Mouse (Mus musculus) heart, embryonic 10.5 days (tissue): Measurements from ENCODE around the gene D5Ertd579e. TPM values are rescaled to one million over a fixed set of nuclear protein-coding genes. Genes with fewer than 3 reads are reported as not detected.

Source experiments
- DNase-seq: peaks from one replicate; pipeline ENCODE4 v3.0.0-alpha.2; 2017; ENCODE audit warnings: low spot score
- H3K27ac ChIP-seq: fragments of 300-500 bp; sonication (generic); 2 replicates; pipeline ENCODE4 v1.5.1; 2016; ENCODE audit warnings: mild to moderate bottlenecking
- H3K27me3 ChIP-seq: fragments of 300-500 bp; sonication (generic); 2 replicates; pipeline ENCODE4 v1.6.1; 2016; ENCODE audit warnings: mild to moderate bottlenecking; ENCODE audit not compliant: poor library complexity, insufficient read depth, severe bottlenecking
- H3K36me3 ChIP-seq: fragments of 300-500 bp; sonication (generic); 2 replicates; pipeline ENCODE4 v1.6.1; 2016; ENCODE audit warnings: mild to moderate bottlenecking, moderate library complexity
- H3K4me1 ChIP-seq: fragments of 300-500 bp; sonication (generic); 2 replicates; pipeline ENCODE4 v1.6.1; 2016; ENCODE audit warnings: mild to moderate bottlenecking
- H3K4me3 ChIP-seq: fragments of 300-500 bp; sonication (generic); 2 replicates; pipeline ENCODE4 v1.5.1; 2016; ENCODE audit warnings: mild to moderate bottlenecking, moderate library complexity
- H3K9me3 ChIP-seq: fragments of 300-500 bp; sonication (generic); 2 replicates; pipeline ENCODE4 v1.6.1; 2016; ENCODE audit warnings: mild to moderate bottlenecking, moderate library complexity
- WGBS: fragments of 180-500 bp; shearing (Covaris S2); methylation state at CpG from one replicate; pipeline ENCODE4 v1.1.7; 2016; 5-methylcytosine and 5-hydroxymethylcytosine counted together
- polyA plus RNA-seq: library from polyadenylated mRNA; unstranded; fragments of >200 nt; fragmentation: Nextera tagmentation; extraction: Ambion mirVana; gene quantifications from 2 replicates; pipeline ENCODE4 v1.2.1, GENCODE M21; 2016

Gene D5Ertd579e
- polyA plus RNA-seq, 1 experiment from 2014 or later: 25.5 TPM

- H3K4me1 ChIP-seq: peaks cover 34% of the 10 kb centered on the region
- H3K9me3 ChIP-seq: no peaks in the 10 kb centered on the region
- WGBS: 1% methylated on average over 40 of the region's 40 CpGs
- no peaks in the 10 kb centered on the region for H3K36me3 ChIP-seq
- no peak for DNase-seq
- no peaks in the 10 kb centered on the region for H3K27me3 ChIP-seq
- H3K27ac ChIP-seq: peak overlapping the region; percentile 91
- peak overlapping the region; percentile 74 for H3K4me3 ChIP-seq
Observed at GRCm38 (mm10) chr5:36581259-36581923, 114.4 kb downstream of the D5Ertd579e start.

DNA sequence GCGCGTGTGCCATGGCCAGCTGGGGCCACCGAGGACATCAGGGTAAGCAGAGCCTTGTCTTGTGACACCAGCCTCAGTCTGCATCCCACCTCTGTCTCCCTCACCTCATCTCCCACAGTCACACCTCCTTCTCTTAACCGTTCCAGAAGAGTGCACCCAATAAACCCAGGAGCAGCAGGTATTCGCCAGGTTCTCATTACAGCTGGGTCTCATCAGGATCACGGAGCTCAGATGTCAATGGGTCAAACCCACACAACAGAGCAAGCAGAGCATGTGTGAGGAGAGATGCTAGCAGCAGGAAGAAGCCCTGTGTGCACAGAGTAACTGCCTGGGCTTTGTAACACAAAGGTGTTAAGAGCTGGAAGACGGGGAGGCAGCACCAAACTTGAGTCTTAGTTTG lies 115.9 kb downstream of the D5Ertd579e start:
- 80% methylated on average over 7 of the region's 7 CpGs for WGBS
- Histone ChIP-seq H3K27me3 (no peaks in the 10 kb centered on the region), H3K4me1 (peaks cover 40% of the 10 kb centered on the region), H3K27ac (no peak overlapping the region), H3K9me3 (no peaks in the 10 kb centered on the region), H3K4me3 (no peak overlapping the region), H3K36me3 (no peaks in the 10 kb centered on the region)
- DNase-seq: no peak

DNA sequence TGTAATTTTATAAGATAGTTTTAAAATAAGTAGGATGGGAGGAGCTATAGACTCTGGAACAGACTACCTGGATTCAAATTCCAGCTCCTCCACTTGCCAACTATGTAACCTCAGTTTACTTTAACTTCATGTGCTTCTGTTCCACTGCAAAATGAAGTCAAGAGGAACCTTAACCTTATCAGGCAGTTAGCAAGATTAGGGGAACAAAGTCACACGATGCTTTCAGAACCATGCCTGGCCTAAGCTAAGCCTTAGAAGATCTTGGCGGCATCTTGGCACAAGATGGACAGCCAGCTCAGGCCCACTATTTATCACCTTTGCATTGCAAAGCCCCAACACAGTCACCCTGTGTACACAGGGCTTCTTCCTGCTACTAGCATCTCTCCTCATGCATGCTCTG lies 116.8 kb downstream of the D5Ertd579e start:
- DNase-seq: no peak
- H3K27ac ChIP-seq: no peak overlapping the region
- H3K27me3 ChIP-seq: no peaks in the 10 kb centered on the region
- no peak overlapping the region for H3K4me3 ChIP-seq
- no peaks in the 10 kb centered on the region for H3K36me3 ChIP-seq
- peaks cover 50% of the 10 kb centered on the region for H3K4me1 ChIP-seq
- no peaks in the 10 kb centered on the region for H3K9me3 ChIP-seq
- WGBS: 43% methylated on average over 2 of the region's 2 CpGs

DNA sequence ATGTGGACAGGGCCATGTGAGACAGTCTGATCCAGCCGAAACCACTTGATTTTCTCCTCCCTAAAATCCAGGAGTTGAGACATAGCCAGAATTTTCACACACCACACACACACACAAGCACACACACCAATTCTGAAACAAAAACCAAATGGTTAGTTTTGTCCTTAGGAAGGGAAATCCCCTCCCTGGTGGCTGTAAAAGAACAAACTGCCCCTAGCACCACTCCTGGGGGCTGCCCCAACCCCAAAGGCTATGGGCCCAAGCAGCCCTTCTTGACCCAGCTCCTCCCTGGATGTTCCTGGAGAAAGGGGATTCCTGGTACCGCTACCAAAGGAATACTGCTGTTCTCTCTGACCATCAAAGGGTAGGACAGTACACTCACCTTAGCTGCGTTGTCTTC lies 119.4 kb downstream of the D5Ertd579e start:
- Histone ChIP-seq H3K9me3 (no peaks in the 10 kb centered on the region), H3K27ac (no peak overlapping the region), H3K36me3 (peaks cover 2% of the 10 kb centered on the region; the same call in 1 of the 2 replicates), H3K4me1 (peaks cover 50% of the 10 kb centered on the region), H3K4me3 (no peak overlapping the region), H3K27me3 (no peaks in the 10 kb centered on the region)
- DNase-seq: no peak
- WGBS: 89% methylated on average over 3 of the region's 3 CpGs

GRCm38 (mm10) chr5:36575745-36576144 lies 120.1 kb downstream of the D5Ertd579e start:
- no peak overlapping the region for H3K4me3 ChIP-seq
- H3K27ac ChIP-seq: peak overlapping the region; percentile 26; the same call in 1 of the 2 replicates
- no peak for DNase-seq
- 89% methylated on average over 1 of the region's 1 CpGs for WGBS
- H3K4me1 ChIP-seq: peaks cover 43% of the 10 kb centered on the region
- H3K9me3 ChIP-seq: no peaks in the 10 kb centered on the region
- no peaks in the 10 kb centered on the region for H3K27me3 ChIP-seq
- H3K36me3 ChIP-seq: peaks cover 10% of the 10 kb centered on the region; the same call in 1 of the 2 replicates

DNA sequence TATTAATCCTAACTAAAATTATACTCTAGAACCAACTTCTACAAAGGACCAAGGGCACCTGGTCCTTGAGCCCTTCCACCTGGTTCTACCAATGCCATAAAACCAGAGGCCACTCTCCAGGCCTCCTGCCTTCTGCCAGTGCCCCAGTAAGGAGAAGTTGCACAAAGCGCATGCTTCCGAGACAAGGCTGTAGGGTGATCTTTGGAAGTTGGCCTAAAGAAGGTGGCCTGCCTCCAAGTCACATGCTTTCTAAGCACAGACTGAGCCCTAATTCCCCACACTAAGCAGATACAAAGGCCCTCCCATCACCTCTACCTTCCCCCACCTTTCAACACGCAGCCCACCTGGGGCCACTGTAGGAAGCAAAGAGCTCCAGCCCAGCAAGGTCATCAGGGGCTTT lies 120.6 kb downstream of the D5Ertd579e start:
- H3K9me3 ChIP-seq: no peaks in the 10 kb centered on the region
- H3K4me1 ChIP-seq: peaks cover 38% of the 10 kb centered on the region
- no peak overlapping the region for H3K4me3 ChIP-seq
- no peaks in the 10 kb centered on the region for H3K27me3 ChIP-seq
- WGBS: 89% methylated on average over 3 of the region's 3 CpGs
- peak overlapping the region; percentile 26; the same call in 1 of the 2 replicates for H3K27ac ChIP-seq
- no peak for DNase-seq
- peaks cover 14% of the 10 kb centered on the region; the same call in 1 of the 2 replicates for H3K36me3 ChIP-seq

GRCm38 (mm10) chr5:36574147-36574870 lies 121.5 kb downstream of the D5Ertd579e start:
- H3K27ac ChIP-seq: peak overlapping the region; percentile 84
- H3K27me3 ChIP-seq: no peaks in the 10 kb centered on the region
- no peak for DNase-seq
- H3K4me3 ChIP-seq: no peak overlapping the region
- 29% methylated on average over 8 of the region's 8 CpGs for WGBS
- no peaks in the 10 kb centered on the region for H3K9me3 ChIP-seq
- H3K36me3 ChIP-seq: peaks cover 14% of the 10 kb centered on the region; the same call in 1 of the 2 replicates
- H3K4me1 ChIP-seq: peaks cover 33% of the 10 kb centered on the region

GRCm38 (mm10) chr5:36573354-36573753 lies 122.5 kb downstream of the D5Ertd579e start:
- no peaks in the 10 kb centered on the region for H3K27me3 ChIP-seq
- H3K4me3 ChIP-seq: no peak overlapping the region
- no peak for DNase-seq
- no peaks in the 10 kb centered on the region for H3K9me3 ChIP-seq
- 27% methylated on average over 3 of the region's 3 CpGs for WGBS
- H3K36me3 ChIP-seq: peaks cover 14% of the 10 kb centered on the region; the same call in 1 of the 2 replicates
- peaks cover 29% of the 10 kb centered on the region for H3K4me1 ChIP-seq
- peak overlapping the region; percentile 84; the same call in 1 of the 2 replicates for H3K27ac ChIP-seq

DNA sequence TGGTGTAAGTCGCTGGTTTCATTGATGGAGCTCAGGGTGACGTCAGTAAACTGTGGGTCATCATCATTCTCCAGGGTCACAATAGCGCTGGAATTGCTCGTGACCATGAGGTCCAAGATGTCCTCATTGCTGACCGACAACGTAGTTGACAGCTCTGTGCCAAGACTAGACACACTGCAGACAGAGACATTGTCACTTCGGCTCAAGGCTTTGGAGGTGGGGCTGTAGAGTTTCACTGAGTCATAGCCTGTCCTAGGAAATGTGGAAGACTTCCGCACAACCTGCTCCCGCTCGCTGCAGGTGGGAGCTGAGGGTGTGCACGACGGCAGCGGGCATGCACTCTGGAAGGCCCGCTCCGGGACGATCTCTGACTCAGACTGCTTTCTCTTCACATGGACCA lies 124.5 kb downstream of the D5Ertd579e start:
- H3K27ac ChIP-seq: no peak overlapping the region
- peaks cover 42% of the 10 kb centered on the region for H3K4me1 ChIP-seq

GRCm38 (mm10) chr5:36570546-36571245 lies 125.1 kb downstream of the D5Ertd579e start:
- peaks cover 14% of the 10 kb centered on the region; the same call in 1 of the 2 replicates for H3K36me3 ChIP-seq
- no peaks in the 10 kb centered on the region for H3K9me3 ChIP-seq
- H3K4me3 ChIP-seq: no peak overlapping the region
- 81% methylated on average over 4 of the region's 4 CpGs for WGBS
- no peaks in the 10 kb centered on the region for H3K27me3 ChIP-seq
- DNase-seq: no peak
- H3K27ac ChIP-seq: no peak overlapping the region
- H3K4me1 ChIP-seq: peaks cover 42% of the 10 kb centered on the region

More for the DNA sequence above, 124.5 kb downstream of the D5Ertd579e start:
- DNase-seq: no peak
- WGBS: 87% methylated on average over 16 of the region's 16 CpGs
- no peaks in the 10 kb centered on the region for H3K27me3 ChIP-seq
- no peak overlapping the region for H3K4me3 ChIP-seq
- peaks cover 14% of the 10 kb centered on the region; the same call in 1 of the 2 replicates for H3K36me3 ChIP-seq
- H3K9me3 ChIP-seq: no peaks in the 10 kb centered on the region

DNA sequence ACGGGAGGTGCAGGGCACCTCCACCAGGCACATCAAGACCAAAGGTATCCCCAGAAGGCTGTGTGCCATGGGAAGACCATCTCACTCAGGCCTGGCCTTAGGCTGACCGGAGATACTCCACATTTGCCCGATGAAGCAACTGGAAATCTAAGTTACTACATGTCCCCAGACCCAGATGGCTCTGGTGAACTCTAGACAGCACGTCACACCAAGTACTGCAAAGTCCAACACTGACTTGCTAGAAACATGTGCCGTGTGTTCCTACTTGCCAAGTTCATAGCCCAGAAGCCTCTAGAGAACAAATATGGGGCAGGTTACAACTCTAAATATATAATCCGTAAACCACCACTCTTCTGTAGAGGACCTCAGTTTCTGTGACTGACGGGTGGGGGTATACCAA lies 125.7 kb downstream of the D5Ertd579e start:
- DNase-seq: no peak
- H3K9me3 ChIP-seq: no peaks in the 10 kb centered on the region
- WGBS: 90% methylated on average over 7 of the region's 7 CpGs
- peaks cover 14% of the 10 kb centered on the region; the same call in 1 of the 2 replicates for H3K36me3 ChIP-seq
- H3K27me3 ChIP-seq: no peaks in the 10 kb centered on the region
- no peak overlapping the region for H3K4me3 ChIP-seq
- no peak overlapping the region for H3K27ac ChIP-seq
- peaks cover 37% of the 10 kb centered on the region for H3K4me1 ChIP-seq

DNA sequence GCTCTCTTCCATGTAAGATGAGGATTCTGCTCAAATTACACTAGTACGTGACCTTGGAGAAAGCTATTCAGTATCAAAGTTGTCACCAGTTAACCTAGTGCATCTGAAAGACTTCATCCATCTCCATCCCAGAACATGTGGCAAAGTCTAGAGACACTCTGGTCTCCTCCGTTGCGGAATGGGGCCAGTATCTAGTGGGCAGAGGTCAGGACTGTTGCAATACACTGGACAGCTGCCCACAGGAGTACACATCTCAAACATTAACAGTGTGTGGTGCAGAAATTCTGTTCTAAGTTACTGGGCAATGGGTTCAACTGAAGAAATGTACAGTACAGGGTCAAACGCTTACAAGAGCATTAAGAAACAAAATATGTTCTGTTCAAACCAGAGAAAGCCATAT lies 127.7 kb downstream of the D5Ertd579e start:
- DNase-seq: no peak
- H3K4me3 ChIP-seq: no peak overlapping the region
- no peaks in the 10 kb centered on the region for H3K27me3 ChIP-seq
- WGBS: 76% methylated on average over 4 of the region's 4 CpGs
- peaks cover 14% of the 10 kb centered on the region; the same call in 1 of the 2 replicates for H3K36me3 ChIP-seq
- H3K27ac ChIP-seq: no peak overlapping the region; the same call in 1 of the 2 replicates
- no peaks in the 10 kb centered on the region for H3K9me3 ChIP-seq
- peaks cover 34% of the 10 kb centered on the region for H3K4me1 ChIP-seq
